Mouse (Mus musculus): ENCODE measurements at regions not wholly inside any gene's neighbourhood (a gene's known extent, or its start where the extent isn't known, plus 50 kb on each side); places are given as distances from the start of the nearest gene placed in this dataset.

DNA sequence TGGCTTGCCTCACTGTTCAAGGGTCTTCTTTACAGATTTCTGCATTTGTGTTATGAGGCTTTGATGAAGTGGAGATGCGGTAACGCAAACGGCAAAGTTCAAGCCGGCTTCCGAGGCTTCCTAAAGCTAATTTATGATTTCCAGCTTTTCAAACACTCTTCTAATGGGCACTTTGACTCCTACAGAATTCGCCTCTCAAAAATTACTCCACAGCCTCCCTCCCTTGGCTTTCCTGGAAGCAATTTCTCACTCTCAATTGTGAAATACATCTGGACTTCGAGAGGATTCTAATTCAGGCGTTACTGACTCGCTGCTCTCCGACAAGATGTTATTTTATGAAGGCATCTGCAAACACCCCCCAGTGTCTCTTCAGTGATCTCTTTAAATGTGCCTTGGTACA is 157.2 kb downstream of the Drd1 start:
- TF ChIP-seq CTCF (IDR thresholded peaks at IDR 0.05) (no peak), POLR2A (IDR thresholded peaks at IDR 0.05; ENCODE audit: insufficient read depth, low read depth, low read length) (no peak)

Data from heart, adult 2 months (tissue).